Mouse (Mus musculus): ENCODE data around the gene Clcn2.

Gene Clcn2

DNA sequence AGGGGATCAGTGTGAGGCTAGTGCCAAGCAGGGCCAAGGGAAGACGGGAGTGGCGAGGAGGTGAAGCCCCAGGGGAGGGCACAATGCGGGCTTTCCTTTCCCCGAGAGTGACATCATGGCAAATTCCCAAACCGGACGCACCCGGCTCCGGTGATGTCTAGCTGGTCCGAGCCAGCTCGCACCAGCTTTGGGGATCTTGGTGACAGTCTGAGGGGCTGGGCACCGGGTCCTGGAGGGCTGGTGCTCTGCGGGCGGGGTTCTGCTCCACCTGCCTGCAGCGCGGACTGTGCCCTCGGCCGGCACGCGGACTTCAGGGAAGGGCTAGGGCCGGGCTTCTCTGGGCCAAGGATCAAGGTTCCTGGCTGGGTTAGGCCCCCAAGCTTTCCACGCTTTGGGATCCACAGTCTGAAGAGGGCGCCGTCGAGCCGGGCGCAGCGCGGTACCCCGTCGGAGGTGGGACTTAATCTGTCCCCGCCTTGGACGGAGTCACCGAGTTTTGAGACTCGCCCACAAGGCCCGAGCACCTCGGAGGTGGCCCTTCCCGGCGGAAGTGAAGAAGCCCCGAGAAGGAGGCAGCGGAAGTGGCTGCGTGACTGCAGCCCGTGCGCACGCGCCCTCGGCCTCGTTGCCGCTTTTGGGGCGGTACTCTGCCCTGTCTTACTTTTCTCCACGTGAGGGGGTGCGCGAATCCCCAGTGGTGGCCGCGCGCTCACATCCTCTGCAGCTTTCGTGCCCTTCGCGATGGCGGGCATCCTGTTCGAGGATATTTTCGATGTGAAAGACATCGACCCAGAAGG, at the start of gene Clcn2, which contains the start of gene Polr2h:
Gene Clcn2 (minus strand): TSS at position 566 of the 797 bp plus-strand sequence.
Gene Polr2h (plus strand): TSS at position 485 of the 797 bp plus-strand sequence.
- in situ Hi-C loops (cut with MboI; ENCODE audit: low pct_unique_long_range_greater_than_20kb in 1 of 2, low sequenced_read_pairs in 2 of 2, unreplicated experiment in 1 of 2), result no loop called here

DNA sequence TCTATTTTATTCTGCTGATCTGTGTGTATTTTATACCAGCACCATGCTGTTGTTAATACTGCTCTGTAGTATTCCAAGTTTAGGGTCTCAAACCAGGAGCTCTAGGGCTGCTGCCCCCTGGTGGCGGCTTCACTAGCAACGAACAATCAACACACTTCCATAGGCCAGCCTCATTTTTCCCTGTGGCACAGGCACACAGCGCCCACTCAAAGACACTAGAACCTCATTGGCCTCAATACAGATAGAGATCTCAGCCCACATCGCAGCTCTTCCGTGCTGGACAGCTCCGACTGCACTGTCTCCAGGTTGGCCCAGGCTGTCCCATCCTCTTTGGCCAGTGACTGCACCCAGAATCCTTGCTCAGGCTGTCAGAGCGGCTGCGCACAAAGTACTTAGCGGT, 47.7 kb upstream of the Clcn2 start:
- in situ Hi-C loops (cut with MboI; ENCODE audit: low pct_unique_long_range_greater_than_20kb in 1 of 2, low sequenced_read_pairs in 2 of 2, unreplicated experiment in 1 of 2), result loop anchor here (10.0 to 25.0 kb wide), 2 partner anchors 422 to 430 kb away; no protein-coding TSS in a partner anchor

DNA sequence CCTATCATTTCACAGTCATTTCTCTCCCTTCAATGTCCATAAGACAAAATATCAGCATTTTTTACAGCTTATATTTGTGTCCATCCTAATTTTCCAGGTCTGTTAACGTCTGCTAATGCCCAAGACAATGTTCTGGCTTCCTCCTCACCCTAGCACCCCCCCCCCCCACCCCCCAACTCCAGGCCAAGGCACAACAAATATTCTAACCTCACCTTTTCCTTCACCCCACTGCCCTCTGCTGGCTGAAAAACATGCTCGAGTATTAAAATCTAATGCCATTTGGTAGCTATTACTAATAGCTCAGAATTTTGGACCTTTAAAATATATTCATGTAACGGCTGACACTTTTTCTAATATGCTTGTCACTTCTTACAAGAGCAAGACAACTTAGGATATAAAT, 44.1 kb upstream of the Clcn2 start:
- in situ Hi-C loops (cut with MboI; ENCODE audit: low pct_unique_long_range_greater_than_20kb in 1 of 2, low sequenced_read_pairs in 2 of 2, unreplicated experiment in 1 of 2), result loop anchor here (5.0 to 25.0 kb wide), 3 partner anchors 39 to 433 kb away; no protein-coding TSS in a partner anchor

DNA sequence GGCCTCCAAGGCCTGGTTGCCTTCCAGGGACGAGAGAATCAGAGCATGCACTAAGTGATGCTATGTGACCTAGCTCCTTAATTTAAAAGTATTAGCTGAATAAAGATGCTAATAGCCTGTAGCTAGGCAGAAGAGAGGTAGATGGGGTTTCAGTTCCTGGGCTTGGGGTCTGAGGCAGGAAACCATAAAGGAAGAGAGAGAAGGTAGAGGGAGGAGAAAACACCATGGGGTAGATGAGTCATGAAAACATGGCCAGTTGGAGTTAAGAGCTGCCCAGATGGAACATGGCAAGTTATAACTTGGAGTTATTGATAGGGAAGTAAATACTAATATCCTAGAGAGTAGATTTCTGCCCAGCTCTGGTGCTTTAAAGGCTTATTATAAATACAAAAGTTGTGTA, 39.8 kb upstream of the Clcn2 start:
- in situ Hi-C loops (cut with MboI; ENCODE audit: low pct_unique_long_range_greater_than_20kb in 1 of 2, low sequenced_read_pairs in 2 of 2, unreplicated experiment in 1 of 2), result loop anchor here in 1 of 2 experiments (25.0 kb wide), 1 partner anchor 430 kb away; no protein-coding TSS in a partner anchor

DNA sequence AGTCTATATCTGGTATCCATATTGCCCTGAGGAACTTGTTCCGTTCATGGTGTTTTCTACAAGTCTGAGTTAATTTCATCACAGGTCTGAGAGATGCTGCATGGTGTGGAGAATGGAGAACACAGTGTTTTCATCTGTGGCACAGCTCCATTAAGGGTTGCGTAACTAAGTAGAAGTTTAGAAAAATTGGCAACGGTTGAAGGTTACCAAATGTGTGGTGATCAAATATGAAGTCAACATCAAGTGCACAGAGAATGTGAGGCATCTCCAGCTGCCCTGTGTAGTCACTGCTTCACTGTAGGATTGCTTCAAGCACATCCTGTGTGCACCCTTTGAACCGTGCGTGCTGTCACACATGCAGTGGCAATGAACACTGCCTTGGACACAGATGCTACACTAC, 38.5 kb upstream of the Clcn2 start:
- in situ Hi-C loops (cut with MboI; ENCODE audit: low pct_unique_long_range_greater_than_20kb in 1 of 2, low sequenced_read_pairs in 2 of 2, unreplicated experiment in 1 of 2), result loop anchor here in 1 of 2 experiments (25.0 kb wide), 1 partner anchor 431 kb away; no protein-coding TSS in a partner anchor

DNA sequence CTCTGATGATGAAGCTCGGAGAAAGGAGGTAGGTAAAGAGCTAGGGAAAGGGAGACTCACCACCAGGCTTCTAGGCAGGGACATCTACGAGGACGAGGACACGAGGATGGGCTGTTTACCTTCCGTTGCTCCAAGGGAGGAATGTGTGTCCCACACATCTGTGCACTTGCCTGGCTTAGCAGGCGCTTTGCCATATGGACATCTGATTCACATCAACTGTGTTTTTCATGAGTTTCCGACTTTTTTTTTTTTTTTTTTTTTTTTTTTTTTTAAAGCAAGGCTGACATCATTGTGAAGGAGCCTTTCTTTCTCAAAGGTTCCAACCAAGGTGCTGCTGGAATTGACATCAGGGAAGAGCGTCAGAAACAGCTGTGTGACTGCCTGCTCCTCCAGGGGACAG, 33.0 kb upstream of the Clcn2 start:
- in situ Hi-C loops (cut with MboI; ENCODE audit: low pct_unique_long_range_greater_than_20kb in 1 of 2, low sequenced_read_pairs in 2 of 2, unreplicated experiment in 1 of 2), result loop anchor here in 1 of 2 experiments (25.0 kb wide), 1 partner anchor 437 kb away; no protein-coding TSS in a partner anchor

DNA sequence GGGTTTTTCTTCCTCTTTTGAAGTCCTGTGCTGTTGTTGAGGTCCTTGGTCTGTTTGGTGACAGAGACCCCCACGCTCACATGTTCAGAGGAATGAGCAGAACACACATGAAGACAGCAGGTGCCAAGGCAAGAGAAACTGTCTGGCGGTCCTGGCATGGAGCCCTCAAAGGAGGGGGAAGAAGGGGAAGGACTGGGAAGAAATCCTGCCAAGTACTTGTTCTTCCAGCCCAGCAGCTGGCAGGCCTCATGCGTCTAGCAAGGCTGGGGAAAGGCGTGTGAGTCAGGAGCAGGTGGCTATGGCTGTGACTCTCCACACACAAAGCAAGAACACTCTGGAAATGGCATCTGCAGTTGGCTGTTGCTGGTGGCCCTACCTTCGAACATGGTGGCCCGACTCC, 29.1 kb upstream of the Clcn2 start:
- in situ Hi-C loops (cut with MboI; ENCODE audit: low pct_unique_long_range_greater_than_20kb in 1 of 2, low sequenced_read_pairs in 2 of 2, unreplicated experiment in 1 of 2), result no loop called here

DNA sequence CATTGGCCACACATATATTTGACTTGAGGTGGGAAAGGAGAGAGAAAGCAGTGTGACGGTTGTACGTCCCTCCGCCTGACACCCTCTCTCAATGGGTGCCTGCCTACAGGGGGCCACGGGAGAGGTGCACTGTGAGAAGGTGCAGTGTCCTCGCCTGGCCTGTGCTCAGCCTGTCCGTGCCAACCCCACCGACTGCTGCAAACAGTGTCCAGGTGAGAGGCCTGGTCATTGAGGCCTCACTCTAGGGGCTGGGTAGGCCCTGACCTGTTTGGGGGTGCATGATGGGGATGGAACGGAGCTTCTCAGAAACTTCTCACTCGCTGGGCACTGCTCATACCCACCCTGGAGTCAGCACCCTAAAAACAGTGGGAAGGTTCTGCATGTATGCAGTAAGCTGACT, 22.3 kb upstream of the Clcn2 start:
- in situ Hi-C loops (cut with MboI; ENCODE audit: low pct_unique_long_range_greater_than_20kb in 1 of 2, low sequenced_read_pairs in 2 of 2, unreplicated experiment in 1 of 2), result no loop called here

DNA sequence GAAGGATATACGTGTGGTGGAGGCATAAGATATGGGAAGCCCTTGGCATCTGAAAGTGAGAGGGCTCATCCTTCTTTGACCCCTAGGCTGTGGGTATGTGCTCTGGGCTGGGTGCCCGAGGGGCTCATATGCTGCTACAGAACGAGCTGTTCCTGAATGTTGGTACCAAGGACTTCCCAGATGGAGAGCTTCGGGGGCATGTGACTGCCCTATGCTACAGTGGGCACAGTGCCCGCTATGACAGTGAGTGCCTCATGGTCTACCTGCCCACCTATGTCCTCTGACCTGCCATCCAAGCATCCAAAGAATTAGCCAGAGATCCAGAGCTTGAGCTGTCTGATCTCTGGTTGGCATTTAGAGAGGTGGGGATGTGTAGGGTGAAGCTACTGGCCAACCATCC, 19.3 kb upstream of the Clcn2 start:
- in situ Hi-C loops (cut with MboI; ENCODE audit: low pct_unique_long_range_greater_than_20kb in 1 of 2, low sequenced_read_pairs in 2 of 2, unreplicated experiment in 1 of 2), result no loop called here

DNA sequence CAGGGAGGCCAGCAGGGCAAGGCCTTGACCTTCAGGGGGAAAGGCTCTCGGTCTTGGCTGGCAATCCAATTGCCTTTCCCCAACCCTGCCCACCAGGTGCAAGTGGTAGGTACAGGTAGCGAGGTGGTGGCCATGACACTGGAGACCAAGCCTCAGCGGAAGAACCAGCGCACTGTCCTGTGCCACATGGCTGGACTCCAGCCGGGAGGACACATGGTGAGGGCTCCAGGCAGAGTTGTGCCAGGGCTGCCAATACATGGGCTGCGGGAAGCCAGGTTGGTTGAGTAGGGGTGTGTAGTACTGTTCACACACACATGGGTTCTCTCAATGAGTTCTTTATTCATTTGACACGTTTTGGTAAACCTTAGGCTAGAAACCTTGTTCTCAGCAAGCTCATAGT, 18.6 kb upstream of the Clcn2 start:
- in situ Hi-C loops (cut with MboI; ENCODE audit: low pct_unique_long_range_greater_than_20kb in 1 of 2, low sequenced_read_pairs in 2 of 2, unreplicated experiment in 1 of 2), result no loop called here

DNA sequence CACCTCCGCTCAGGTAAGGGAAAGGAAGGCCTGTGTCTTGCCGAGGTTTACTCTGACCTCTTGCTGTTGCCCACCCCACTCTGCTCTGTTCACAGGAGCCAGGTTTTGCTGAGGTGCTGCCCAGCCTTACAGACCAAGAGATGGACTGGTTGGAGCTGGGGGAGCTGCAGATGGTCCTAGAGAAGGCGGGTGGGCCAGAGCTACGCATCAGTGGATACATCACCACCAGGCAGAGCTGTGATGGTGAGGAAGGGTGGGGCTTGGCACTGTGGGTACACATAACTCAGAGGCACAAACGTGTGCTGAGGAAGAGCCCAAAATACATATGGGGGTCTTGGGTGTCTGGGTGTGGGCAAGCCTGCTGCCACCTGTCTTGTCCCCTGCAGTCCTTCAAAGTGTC, 18.1 kb upstream of the Clcn2 start:
- in situ Hi-C loops (cut with MboI; ENCODE audit: low pct_unique_long_range_greater_than_20kb in 1 of 2, low sequenced_read_pairs in 2 of 2, unreplicated experiment in 1 of 2), result no loop called here

DNA sequence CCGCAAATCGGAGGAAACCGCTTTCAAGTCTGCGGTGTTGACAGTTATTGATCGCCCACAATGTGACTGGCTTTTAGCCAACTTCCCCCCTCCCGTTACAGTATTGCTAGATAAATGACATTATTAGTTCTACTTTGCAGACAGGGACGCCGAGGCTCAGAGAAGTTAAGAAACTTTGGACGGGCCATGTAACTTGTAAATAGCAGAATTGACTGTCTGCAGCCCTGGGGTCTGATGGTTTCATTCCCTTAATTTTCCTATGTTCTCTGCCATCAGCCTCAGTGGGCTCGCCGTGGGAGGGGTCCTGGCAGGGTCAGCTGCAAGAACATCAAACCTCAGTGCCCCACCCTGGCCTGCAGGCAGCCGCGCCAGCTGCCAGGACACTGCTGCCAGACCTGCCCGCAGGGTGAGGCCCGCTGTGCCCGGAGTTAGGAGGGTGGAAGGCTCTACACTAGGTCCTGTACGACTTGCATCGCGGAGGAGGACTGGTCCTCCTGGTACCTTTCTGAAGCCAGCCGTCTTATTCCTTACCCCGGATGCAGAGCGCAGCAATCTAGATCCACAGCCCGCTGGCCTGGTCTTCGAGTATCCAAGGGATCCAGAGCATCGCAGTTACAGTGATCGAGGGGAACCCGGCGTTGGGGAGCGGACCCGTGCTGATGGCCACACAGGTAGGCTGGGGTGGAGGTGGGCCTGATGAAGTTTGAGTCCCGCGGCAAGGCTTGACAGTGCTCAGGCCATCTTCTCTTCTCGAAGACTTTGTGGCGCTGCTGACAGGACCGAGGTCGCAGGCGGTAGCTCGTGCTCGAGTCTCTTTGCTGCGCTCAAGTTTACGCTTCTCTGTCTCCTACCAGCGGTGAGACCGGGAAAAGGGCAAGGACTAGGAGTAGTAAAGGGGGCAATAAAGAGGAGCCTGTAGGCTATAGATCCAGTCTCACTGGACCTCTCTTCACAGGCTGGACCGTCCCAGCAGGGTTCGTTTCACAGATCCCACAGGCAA, 16.5 kb upstream of the Clcn2 start, which contains the start of gene Thpo:
Gene Thpo (minus strand): TSS at position 781 of the 1,000 bp plus-strand sequence.
- in situ Hi-C loops (cut with MboI; ENCODE audit: low pct_unique_long_range_greater_than_20kb in 1 of 2, low sequenced_read_pairs in 2 of 2, unreplicated experiment in 1 of 2), result no loop called here

DNA sequence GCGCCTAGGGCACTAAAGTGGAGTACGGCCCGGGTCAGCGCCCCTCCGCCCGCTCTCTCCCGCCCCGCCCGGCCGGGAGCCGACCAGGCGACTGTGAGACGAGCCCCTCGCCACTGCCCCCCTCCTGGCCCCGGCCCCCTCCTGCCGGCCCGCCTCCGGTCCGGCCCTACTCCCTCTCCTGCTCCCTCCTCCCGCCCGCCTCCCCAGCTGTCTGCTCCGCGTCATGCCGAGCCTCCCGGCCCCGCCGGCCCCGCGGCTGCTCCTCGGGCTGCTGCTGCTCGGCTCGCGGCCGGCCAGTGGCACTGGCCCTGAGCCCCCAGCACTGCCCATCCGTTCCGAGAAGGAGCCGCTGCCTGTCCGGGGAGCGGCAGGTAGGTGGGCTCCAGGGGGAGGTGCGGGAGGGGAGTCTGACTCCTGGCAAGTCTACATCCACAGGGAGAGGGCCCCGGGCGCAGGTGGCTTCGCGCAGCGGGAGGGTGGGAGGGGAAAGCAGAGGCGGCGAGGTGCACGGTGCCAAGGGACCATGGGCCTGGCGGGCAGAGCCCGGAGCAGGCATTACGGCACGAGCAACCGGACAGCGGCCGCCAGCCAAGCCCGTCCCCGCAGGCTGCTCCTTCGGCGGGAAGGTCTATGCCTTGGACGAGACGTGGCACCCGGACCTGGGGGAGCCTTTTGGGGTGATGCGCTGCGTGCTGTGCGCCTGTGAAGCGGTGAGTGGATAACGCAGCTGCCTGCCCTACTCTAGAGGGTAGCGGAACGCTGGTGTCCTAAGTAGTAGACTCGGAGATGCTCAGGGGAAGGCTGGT, 15.6 kb upstream of the Clcn2 start, which contains the start of gene Chrd:
Gene Chrd (plus strand): TSS at position 203 of the 806 bp plus-strand sequence.
- in situ Hi-C loops (cut with MboI; ENCODE audit: low pct_unique_long_range_greater_than_20kb in 1 of 2, low sequenced_read_pairs in 2 of 2, unreplicated experiment in 1 of 2), result no loop called here

DNA sequence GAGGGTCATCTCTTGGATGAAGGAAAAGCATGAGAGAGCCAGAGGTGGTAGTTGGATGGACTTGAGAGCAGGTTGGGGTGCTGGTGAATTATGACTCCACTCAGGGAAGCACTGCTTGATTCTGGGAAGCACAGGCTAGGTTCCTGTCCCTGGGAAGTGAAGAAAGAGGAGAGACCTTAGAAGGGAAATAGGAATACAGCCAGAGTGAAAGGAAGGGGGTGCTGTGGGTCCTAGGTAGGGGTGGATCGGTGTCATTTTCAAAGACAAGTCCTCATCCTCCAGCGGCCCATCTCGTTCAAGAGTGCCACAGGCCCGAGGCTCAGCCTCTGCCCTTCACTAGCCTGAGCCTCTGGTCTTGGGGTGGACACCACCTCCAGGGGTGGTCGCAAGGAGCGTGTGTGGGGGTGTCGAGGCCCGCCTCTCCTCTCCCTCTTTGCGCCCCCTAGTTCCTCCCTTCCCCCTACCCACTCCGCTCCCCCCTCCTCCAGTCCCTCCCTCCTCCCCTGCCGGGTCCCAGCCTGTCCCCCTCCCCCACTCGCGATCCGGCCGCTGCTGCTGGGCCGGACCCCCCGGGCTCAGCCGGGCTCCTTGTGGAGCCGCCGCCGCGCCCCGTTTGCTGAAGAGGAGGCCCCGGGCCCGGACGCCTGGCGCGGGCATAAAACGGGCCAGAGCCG, 14.8 kb upstream of the Clcn2 start:
- in situ Hi-C loops (cut with MboI; ENCODE audit: low pct_unique_long_range_greater_than_20kb in 1 of 2, low sequenced_read_pairs in 2 of 2, unreplicated experiment in 1 of 2), result no loop called here

DNA sequence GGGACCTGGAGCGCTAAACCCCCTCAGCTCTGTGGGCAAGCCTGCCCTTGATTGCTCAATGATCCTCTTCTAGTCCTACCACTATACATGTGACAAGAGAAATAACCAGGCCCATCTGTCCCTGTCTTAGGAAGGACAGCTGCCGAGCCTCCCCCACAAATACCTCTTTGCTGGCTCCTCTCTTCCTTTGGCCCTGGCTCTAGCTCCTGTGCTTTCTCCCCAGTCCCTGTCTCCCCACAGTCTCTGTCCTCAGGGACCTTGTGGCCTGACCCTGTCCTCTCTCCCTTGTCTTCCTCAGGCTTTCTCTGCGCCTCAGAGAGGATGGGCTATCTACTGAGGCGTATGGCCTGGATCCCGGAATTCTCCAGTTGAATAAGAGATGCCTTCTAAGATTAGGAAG, 14.1 kb upstream of the Clcn2 start:
- in situ Hi-C loops (cut with MboI; ENCODE audit: low pct_unique_long_range_greater_than_20kb in 1 of 2, low sequenced_read_pairs in 2 of 2, unreplicated experiment in 1 of 2), result no loop called here

DNA sequence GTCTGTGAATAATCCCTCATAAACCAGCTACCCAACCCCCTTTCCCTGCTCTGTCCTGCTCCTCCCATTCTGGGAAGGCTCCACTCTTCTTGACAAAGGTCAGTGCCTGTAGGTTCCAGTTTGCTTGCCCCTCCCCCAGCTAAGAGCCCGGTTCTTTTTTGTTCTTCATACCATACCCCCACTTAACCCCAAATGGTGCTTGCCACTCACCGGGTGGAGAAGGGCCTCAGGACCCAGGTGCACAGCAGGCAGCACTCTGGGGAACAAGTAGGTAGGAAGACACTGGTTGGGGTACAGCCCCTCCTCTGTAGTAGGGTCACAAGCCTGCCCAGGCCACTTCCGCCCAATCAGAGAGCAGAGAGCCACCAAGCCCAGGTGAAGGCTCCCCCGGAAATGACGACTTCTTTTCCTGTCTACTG, 12.8 kb upstream of the Clcn2 start:
- in situ Hi-C loops (cut with MboI; ENCODE audit: low pct_unique_long_range_greater_than_20kb in 1 of 2, low sequenced_read_pairs in 2 of 2, unreplicated experiment in 1 of 2), result no loop called here

DNA sequence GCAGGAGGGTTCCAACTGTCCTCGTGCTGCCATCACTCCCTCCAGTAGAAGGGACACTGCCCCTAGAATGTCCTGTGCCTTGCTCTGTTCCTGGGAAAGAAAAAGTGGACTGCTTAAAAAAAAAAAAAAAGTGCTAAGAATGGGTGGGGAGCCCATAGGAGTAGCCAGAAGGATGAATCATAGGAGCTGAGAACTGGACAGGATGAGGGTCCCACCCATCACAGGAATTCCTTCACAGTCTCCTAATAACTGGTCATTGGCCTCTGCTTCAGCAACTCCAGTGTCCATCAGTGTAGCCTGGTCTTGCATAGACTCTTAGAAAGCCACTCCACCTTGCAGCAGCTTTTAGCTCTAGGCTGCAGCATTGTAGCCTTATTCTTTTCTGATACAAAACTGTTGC, 8.8 kb upstream of the Clcn2 start:
- in situ Hi-C loops (cut with MboI; ENCODE audit: low pct_unique_long_range_greater_than_20kb in 1 of 2, low sequenced_read_pairs in 2 of 2, unreplicated experiment in 1 of 2), result no loop called here

Measured in mouse embryonic stem cell (cell line).